Mouse (Mus musculus) erythroblast, embryonic 14.5 days (primary cell): ENCODE data around the gene Hivep2.

Source experiments
- GATA1 ChIP-seq: IDR thresholded peaks from 2 replicates; pipeline ENCODE4 v1.6.1; 2012; ENCODE audit warnings: low read length, inconsistent platforms, mixed read lengths
- TAL1 ChIP-seq: IDR thresholded peaks from 3 replicates; pipeline ENCODE4 v1.6.1; 2012; ENCODE audit warnings: low read length, inconsistent platforms, mixed read lengths

GRCm38 (mm10) chr10:14056584-14057451 lies 90.9 kb downstream of the Hivep2 start:
- TF ChIP-seq GATA1 (no peak), TAL1 (no peak)
